Mouse (Mus musculus): ENCODE data around the gene Gm20715. TPM values are rescaled to one million over a fixed set of nuclear protein-coding genes. Genes with fewer than 3 reads are reported as not detected.
A peak's percentile ranks its signal among the peaks of the same experiment; 100 is the strongest.
"Not testable (repeated sequence)": the region's sequence is repeated elsewhere in the genome, so short reads cannot be mapped to it uniquely, and the experiment has no call there.

The Gm20715 gene
- not detected for total RNA-seq (2021)
- long read RNA-seq, experiment 1: 0 reads
- long read RNA-seq, experiment 2: 0 reads

- DNase-seq: peak; percentile 89
- intact Hi-C loops (cut with DNase I): no loop called here
Observed at GRCm38 (mm10) chr7:6410043-6410442, at the start of gene Gm20715. TSS of gene Gm20715 (plus strand) at chr7:6410277.

DNA sequence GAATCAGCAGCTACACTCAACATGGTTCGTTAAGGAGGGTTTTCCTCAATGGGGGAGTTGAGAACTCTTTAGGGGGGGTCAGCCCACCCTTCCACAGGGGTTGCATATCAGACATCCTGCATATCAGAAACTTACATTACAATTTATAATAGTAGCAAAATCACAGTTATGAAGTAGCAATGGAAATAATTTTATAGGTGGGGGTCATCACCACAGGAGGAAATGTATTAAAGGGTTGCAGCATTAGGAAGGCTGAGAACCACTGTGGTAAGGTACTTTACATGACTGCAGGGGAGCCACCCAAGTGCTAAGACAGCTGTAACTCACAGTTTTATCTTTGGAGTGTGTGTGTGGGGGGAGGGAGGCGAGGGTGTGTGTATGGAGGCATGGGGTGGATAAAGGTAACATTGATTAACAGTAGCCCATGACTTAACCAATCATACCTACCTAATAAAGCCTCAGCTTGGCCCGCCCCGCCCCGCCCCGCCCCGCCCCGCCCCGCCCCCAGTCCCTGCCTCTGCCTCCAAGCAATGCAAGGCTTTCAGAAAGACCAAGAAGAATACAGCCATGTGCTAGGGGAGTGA, 49.5 kb upstream of the Gm20715 start:
- intact Hi-C loops (cut with DNase I): no loop called here
- no peak for DNase-seq

- intact Hi-C loops (cut with DNase I): no loop called here
- no peak for DNase-seq
Observed at GRCm38 (mm10) chr7:6361756-6362155, 48.3 kb upstream of the Gm20715 start.

DNA sequence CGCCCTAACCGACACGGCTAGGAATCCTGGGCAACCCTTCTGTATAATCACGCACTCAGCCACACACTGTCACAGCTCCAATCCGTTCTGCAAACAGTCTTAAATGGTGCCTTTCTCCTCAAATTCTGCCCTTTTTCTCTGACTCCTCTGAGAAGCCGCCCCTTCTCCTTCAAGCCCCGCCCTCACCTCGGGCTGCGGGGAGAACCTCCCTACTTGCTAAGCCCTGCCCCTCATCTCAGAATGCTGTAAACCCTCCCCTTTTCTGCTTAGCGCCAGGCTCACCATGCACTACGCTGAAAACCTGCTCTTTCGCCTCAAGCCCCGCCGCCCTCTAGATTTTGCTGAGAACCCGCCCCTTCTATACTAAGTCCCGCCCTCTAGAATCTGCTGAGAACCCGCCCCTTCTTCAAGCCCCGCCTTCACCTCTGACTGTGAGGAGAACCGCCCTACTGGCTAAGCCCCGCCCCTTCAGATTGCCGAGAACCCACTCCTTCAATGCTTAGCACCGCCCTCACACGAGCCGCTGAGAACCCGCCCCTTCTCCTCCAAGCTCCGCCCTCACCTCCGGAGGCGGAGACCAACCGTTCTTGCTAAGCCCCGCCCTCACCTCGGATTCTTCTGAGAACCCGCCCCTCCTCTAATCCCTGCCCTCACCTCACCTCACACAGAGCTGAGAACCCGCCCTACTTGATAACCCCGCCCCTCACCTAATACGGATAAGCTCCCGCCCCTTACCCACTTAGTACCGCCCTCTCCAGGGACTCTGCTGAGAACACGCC, 47.6 kb upstream of the Gm20715 start:
- intact Hi-C loops (cut with DNase I): no loop called here
- peak; percentile 95 to 96 for DNase-seq

- DNase-seq: peak in 1 of 2 experiments; percentile 74
- intact Hi-C loops (cut with DNase I): no loop called here
Observed at GRCm38 (mm10) chr7:6363047-6363488, 47.0 kb upstream of the Gm20715 start, which contains the start of gene Zfp78. TSS of gene Zfp78 (plus strand) at chr7:6363280.

DNA sequence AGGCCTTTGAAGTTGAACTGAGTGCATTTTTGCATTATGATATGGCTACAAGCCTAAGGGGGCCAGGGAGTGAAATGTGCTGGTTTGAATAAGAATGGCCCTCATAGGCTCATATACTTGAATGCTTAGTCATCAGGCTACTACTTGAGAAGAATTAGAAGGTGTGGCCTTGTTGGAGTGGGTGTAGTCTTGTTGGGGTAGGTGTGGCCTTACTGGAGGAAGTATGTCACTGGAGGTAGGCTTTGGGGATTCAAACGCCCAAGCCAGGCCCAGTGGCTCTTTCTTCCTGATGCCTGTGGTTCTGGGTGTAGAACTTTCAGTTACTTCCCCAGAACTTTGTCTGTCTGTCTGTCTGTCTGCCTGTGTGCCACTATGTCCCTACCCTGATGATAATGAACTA, 45.3 kb upstream of the Gm20715 start:
- no peak for DNase-seq
- intact Hi-C loops (cut with DNase I): no loop called here

DNA sequence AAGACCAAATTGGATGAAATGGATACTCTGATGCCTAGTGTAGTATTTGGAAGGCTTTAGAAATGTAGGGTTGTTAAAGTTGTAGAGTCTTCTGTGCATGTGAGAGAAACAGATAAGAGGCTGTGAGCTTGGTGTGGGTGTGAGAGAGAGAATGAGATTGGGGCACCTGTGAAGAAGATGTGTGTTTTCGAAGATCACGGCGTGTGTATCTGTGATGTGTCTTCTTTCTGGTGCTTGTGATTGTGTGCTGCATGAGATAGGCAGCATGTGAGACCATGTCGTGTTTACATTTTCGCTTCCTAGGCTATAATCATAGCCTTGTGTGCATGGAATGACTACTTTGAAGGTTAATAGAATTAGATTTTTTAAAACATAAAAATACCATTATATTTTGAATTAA, 42.9 kb upstream of the Gm20715 start:
- DNase-seq: no peak
- intact Hi-C loops (cut with DNase I): no loop called here

DNA sequence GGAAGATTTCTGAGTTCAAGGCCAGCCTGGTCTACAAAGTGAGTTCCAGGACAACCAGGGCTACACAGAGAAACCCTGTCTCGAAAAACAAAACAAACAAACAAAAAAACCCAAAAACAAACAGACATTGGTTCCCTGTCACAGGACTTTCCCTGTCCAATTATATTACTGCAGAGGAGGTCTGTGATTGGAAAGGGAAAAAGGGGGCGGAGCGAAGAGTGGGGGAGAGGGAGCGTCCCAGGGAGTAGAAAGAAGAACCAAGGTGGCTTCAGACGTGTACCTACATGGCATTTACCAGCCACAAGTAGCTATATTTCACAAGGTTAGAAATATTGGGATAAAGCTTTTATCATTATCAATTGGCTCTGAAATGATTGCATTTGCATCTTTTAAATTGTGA, 41.9 kb upstream of the Gm20715 start:
- DNase-seq; intact Hi-C loops (cut with DNase I): not testable (repeated sequence)

- intact Hi-C loops (cut with DNase I): no loop called here
- DNase-seq: no peak
Observed at GRCm38 (mm10) chr7:6369460-6369859, 40.6 kb upstream of the Gm20715 start.

DNA sequence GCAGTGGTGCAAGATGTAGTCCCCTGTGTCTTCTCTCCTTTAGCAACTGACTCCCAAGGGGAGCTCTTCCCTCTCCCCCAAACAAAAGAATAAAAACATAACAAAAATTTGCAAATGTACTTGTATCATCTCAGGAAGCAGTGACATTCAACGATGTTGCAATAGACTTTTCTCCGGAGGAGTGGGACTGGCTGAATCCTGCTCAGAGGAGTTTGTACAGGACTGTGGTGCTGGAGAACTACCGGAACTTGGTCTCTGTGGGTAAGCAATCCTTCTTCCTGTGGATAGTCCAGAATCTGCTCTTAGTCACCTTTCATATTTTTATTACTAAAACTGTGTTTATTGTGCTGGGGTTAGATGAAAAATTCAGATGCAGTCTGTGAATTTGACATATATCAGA, 37.1 kb upstream of the Gm20715 start:
- intact Hi-C loops (cut with DNase I): no loop called here

GRCm38 (mm10) chr7:6378441-6378840, 31.6 kb upstream of the Gm20715 start:
- no peak for DNase-seq
- intact Hi-C loops (cut with DNase I): no loop called here

More for the DNA sequence above, 37.1 kb upstream of the Gm20715 start:
- DNase-seq: no peak

DNA sequence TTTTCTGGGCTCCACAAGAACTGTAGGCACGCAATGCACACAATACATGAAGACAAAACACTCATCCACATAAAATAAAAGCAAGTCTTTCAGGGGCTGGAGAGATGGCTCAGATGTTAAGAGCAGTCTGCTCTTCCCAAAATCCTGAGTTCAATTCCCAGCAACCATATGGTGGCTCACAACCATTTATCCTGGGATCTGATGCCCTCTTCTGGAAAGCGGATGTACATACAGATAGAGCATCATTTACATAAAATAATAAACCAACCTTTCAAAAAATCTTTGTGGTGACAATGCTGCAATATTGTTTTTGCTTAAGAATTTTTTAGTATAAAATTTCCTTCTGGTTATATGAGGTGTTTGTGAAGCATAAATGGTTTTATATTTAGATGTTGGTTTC, 28.6 kb upstream of the Gm20715 start:
- no peak for DNase-seq
- intact Hi-C loops (cut with DNase I): no loop called here

- DNase-seq: peak; percentile 86 to 90
- intact Hi-C loops (cut with DNase I): no loop called here
Observed at GRCm38 (mm10) chr7:6383044-6383455, 27.0 kb upstream of the Gm20715 start, which contains the start of gene Zfp28. TSS of gene Zfp28 (plus strand) at chr7:6383295.

- intact Hi-C loops (cut with DNase I): no loop called here
- DNase-seq: no peak
Observed at GRCm38 (mm10) chr7:6384011-6384410, 26.1 kb upstream of the Gm20715 start.

DNA sequence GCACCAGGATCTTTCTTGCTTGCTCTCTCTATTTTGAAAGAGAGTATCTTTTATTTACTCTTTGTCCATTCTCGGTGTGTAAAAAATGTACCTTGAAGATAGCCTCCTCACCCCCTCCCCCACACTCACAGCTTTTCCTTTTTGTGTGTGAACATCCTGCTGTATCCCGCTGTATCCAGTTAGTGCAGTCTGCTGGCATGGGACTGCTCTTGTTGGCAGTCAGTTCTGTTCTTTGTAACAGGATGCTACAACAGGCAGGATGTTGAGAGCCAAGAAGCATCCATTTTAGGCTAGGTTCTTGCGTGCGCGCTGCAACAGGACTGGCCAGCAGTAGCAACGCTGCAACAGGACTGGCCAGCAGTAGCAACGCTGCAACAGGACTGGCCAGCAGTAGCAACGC, 23.1 kb upstream of the Gm20715 start:
- DNase-seq: no peak
- intact Hi-C loops (cut with DNase I): no loop called here

DNA sequence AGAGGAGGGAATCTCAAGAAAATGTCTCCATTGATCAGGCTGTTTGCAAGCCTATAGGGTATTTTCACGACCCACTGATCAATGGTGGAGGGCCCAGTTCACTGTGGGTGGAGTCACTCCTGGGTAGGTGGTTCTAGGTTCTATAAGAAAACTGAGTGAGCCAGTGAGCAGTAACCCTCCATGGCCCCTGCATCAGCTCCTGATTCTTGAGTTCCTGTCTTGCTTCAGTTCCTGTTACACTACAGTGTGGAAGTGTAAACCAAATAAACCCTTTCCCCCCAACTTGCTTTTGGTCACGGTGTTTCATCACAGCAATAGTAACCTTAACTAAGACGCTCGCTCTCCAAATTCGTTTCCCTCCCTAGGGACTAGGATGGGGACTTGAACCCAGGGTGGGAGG, 21.1 kb upstream of the Gm20715 start:
- DNase-seq: no peak
- intact Hi-C loops (cut with DNase I): no loop called here

GRCm38 (mm10) chr7:6389449-6389848, 20.6 kb upstream of the Gm20715 start:
- intact Hi-C loops (cut with DNase I): no loop called here
- no peak for DNase-seq

GRCm38 (mm10) chr7:6397996-6398975, 11.8 kb upstream of the Gm20715 start, which contains the start of gene Smim17:
TSS of gene Smim17 (plus strand) at chr7:6398715.
- DNase-seq: peak in 1 of 2 experiments; percentile 18
- intact Hi-C loops (cut with DNase I): no loop called here

GRCm38 (mm10) chr7:6414626-6415441, 4.8 kb downstream of the Gm20715 start:
- DNase-seq: no peak
- intact Hi-C loops (cut with DNase I): no loop called here

GRCm38 (mm10) chr7:6415442-6415787, 5.3 kb downstream of the Gm20715 start:
- intact Hi-C loops (cut with DNase I): no loop called here
- DNase-seq: no peak
